Mouse (Mus musculus) olfactory bulb, adult 2 months (tissue): Measurements from ENCODE around the gene Gm4353.
"Not testable (repeated sequence)": the region's sequence is repeated elsewhere in the genome, so short reads cannot be mapped to it uniquely, and the experiment has no call there.

Source experiments
- CTCF ChIP-seq: fragments of 200-500 bp; IDR thresholded peaks from 2 replicates; pipeline ENCODE4 v1.5.1; 2012; ENCODE audit warnings: low read depth, mild to moderate bottlenecking, low read length, moderate library complexity; ENCODE audit not compliant: insufficient read depth
- POLR2A ChIP-seq: fragments of 200-500 bp; IDR thresholded peaks from 2 replicates; pipeline ENCODE4 v1.6.1; 2012; ENCODE audit warnings: mild to moderate bottlenecking, low read depth, low read length, moderate library complexity; ENCODE audit not compliant: insufficient read depth

GRCm38 (mm10) chr7:116084366-116084765 lies at the start of gene Gm4353:
- TF ChIP-seq CTCF, POLR2A: not testable (repeated sequence)
